Mouse (Mus musculus): ENCODE data around the gene Fam207a. TPM values are rescaled to one million over a fixed set of nuclear protein-coding genes. Genes with fewer than 3 reads are reported as not detected.

Gene Fam207a
- polyA plus RNA-seq, 1 experiment from 2014 or later: 41.6 TPM

DNA sequence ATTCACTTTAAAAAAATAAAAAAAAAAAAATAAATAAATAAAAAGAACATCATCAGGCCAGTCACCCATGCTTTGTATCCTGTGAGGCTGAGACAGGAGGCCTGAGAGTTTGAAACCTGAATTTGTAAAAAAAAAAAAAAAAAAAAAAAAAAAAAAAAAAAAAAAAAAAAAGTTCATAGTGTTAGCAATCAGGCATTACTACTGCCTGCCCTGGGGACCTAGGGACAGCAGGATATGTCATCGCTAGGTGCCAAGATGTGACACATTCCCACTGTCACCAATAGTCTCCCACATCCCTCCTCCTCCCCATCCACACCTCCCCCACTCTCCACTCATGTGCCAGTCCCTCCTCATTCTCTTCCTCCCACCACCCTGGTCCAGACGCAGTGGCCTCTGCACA, 10.9 kb upstream of the Fam207a start:
- H3K9ac ChIP-seq (replicated peaks): no peak overlapping the region
- peaks cover 5% of the 10 kb centered on the region; the same call in 1 of the 2 replicates for H3K27me3 ChIP-seq
- H3K27ac ChIP-seq: no peak overlapping the region
- no peak overlapping the region for H3K4me2 ChIP-seq (replicated peaks)
- peaks cover 8% of the 10 kb centered on the region for H3K4me1 ChIP-seq (replicated peaks)
- H3K9me3 ChIP-seq: no peaks in the 10 kb centered on the region
- no peak overlapping the region for H3K4me3 ChIP-seq (replicated peaks)
- no peak for ATAC-seq
- H3K36me3 ChIP-seq: no peaks in the 10 kb centered on the region
- WGBS: 87% methylated on average over 2 of the region's 2 CpGs

DNA sequence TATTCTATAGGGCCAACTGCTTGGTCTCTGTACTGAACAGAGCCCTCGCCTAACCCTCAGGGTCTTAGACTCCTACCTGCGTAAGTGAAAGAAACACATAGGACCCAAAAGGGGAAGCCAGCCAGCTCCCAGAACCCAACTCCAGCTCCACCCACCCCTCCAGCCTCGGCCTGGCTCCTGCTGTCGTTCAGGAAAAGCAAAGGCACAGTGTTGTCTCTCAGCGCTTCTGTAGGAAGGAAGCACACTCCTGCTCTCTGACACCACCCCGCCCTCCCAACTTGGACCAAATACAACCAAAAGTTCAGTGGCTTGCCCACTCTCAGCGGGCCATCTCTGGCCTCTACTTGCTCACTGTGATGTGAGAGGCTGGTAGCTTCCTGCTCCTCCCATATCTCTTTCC, 7.7 kb upstream of the Fam207a start:
- 76% methylated on average over 7 of the region's 7 CpGs for WGBS
- Histone ChIP-seq H3K9me3 (no peaks in the 10 kb centered on the region), H3K36me3 (no peaks in the 10 kb centered on the region), H3K4me2 (replicated peaks) (no peak overlapping the region), H3K27me3 (peaks cover 5% of the 10 kb centered on the region; the same call in 1 of the 2 replicates), H3K4me3 (replicated peaks) (no peak overlapping the region), H3K4me1 (replicated peaks) (peaks cover 8% of the 10 kb centered on the region), H3K9ac (replicated peaks) (no peak overlapping the region), H3K27ac (no peak overlapping the region)
- no peak for ATAC-seq

DNA sequence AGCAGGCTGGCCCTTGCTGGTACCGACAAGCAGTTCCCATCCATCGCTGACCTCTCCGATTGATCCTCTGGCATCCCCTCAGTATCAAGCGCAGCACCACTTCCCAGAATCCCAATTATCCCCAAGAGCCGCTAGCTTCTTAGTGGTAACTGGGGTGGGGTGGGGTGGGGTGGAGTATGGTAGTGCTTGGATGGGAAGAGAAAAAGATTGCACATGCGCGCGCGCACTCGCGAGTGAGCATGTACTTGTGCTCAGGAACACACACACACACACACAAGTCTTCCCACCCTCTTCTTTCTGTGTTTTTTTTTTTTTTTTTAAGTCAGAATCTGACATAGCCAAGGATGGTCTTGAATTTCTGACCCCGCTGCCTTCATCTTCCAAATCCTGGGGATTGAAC, 7.2 kb upstream of the Fam207a start:
- no peak for ATAC-seq
- peak overlapping the region; percentile 35 for H3K4me3 ChIP-seq (replicated peaks)
- H3K4me2 ChIP-seq (replicated peaks): peak overlapping the region; percentile 60
- peaks cover 8% of the 10 kb centered on the region for H3K4me1 ChIP-seq (replicated peaks)
- no peaks in the 10 kb centered on the region for H3K36me3 ChIP-seq
- H3K9me3 ChIP-seq: no peaks in the 10 kb centered on the region
- H3K27ac ChIP-seq: no peak overlapping the region
- H3K27me3 ChIP-seq: peaks cover 5% of the 10 kb centered on the region; the same call in 1 of the 2 replicates
- peak overlapping the region; percentile 59 for H3K9ac ChIP-seq (replicated peaks)
- WGBS: 55% methylated on average over 12 of the region's 12 CpGs

DNA sequence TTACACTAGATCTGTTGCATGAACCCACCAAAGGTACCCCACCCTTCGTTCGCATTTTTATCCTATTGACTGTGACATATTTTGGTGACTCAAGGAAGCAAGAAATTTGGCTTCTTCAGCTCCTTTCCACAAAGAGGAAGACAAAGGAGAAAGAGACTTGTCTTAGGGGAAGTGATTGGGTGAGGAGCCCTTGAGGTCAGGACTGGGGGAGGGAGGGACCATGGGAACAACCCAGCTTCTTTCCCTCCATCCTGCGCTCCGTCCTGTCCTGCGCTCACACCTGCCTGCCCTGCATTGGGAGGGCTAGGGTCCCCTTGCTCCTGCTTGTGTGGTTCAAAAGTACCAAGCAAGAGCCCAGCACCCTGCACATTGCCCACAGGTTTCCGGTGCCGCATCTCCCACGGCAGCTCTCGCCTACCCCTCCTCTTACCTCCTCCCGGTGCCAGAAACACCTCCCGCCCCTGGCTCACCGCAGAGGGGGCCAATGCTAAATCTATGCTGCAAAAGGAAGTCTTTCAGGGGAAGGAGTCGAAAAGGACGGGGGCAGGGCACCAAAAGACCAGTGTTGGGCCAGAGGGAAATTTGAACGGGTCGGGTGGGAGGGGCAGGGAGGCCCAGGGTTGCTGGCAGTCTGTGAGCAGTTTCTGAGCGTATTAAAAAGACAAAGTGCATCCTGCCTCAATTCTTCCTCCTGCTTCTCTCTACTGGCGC, 6.6 kb upstream of the Fam207a start:
- H3K27me3 ChIP-seq: peaks cover 5% of the 10 kb centered on the region; the same call in 1 of the 2 replicates
- peak overlapping the region; percentile 59 for H3K9ac ChIP-seq (replicated peaks)
- H3K4me3 ChIP-seq (replicated peaks): peak overlapping the region; percentile 35
- peaks cover 11% of the 10 kb centered on the region for H3K4me1 ChIP-seq (replicated peaks)
- H3K27ac ChIP-seq: no peak overlapping the region
- 14% methylated on average over 18 of the region's 18 CpGs for WGBS
- no peaks in the 10 kb centered on the region for H3K36me3 ChIP-seq
- no peaks in the 10 kb centered on the region for H3K9me3 ChIP-seq
- H3K4me2 ChIP-seq (replicated peaks): peak overlapping the region; percentile 60
- ATAC-seq: peak; percentile 47

DNA sequence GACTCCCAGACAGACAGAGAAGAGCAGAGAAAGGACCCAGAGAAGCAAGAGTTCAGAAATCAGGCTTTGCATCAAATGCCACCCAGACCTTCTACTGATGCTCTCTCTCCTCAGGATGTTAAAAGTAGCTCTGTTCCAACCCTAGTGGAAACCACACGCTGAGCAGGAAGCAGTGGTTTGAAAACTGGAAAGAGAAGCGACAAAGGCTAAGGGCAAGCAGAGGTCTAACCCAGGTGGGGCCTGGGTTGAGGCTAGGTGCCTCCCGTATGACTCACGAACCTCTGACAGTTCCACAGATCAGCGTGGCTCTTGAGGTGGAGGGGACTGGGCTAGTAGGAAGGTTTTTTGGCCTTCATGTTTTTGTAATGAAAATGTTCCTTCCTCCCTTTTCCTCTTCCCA, 4.9 kb upstream of the Fam207a start:
- Histone ChIP-seq H3K27me3 (peaks cover 5% of the 10 kb centered on the region; the same call in 1 of the 2 replicates), H3K4me1 (replicated peaks) (peaks cover 21% of the 10 kb centered on the region), H3K27ac (no peak overlapping the region), H3K4me3 (replicated peaks) (no peak overlapping the region), H3K4me2 (replicated peaks) (no peak overlapping the region), H3K9ac (replicated peaks) (no peak overlapping the region), H3K9me3 (no peaks in the 10 kb centered on the region), H3K36me3 (no peaks in the 10 kb centered on the region)
- no peak for ATAC-seq
- 87% methylated on average over 5 of the region's 5 CpGs for WGBS

DNA sequence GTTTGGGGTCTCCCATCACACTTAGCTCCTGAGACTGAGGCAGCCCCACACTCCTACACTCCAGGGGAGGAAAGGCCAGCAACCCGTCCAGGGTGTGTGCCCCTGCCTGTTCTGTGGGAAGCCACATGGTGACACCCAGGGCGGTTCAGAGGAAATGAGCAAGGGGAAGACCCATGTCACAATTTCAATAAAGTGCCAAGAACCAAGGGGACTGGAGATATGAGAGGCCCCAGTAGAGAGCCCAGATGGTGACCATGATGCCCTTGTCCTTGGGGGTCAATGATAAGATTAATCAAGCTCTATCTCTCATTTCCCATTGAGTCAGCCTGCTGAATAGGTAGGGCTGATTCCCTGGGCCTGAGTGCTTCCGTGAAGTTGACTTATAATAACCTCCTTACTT, 3.6 kb upstream of the Fam207a start:
- no peaks in the 10 kb centered on the region for H3K9me3 ChIP-seq

DNA sequence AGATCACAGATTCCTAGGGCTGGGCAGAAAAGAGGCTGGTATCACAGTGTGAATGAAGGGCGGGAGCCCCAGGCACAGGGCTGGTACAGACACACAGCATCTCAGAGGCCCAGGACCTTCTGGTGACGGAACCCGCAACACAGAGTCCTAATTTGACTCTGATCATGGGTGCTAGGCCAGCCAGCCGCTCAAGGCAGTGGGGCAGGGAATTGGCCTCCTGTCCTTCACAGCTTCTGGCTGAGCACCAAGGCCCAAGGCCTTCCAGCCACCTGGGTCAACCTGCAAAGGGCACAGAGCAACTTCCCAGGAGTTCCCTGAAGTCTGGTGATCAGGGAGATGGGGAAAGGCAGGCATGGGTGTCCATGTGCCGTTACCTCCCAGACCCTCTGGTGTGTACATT, 2.2 kb upstream of the Fam207a start:
- Histone ChIP-seq H3K9ac (replicated peaks) (no peak overlapping the region), H3K27ac (no peak overlapping the region), H3K27me3 (no peaks in the 10 kb centered on the region), H3K4me2 (replicated peaks) (no peak overlapping the region), H3K36me3 (peaks cover 13% of the 10 kb centered on the region), H3K4me3 (replicated peaks) (no peak overlapping the region), H3K4me1 (replicated peaks) (peaks cover 34% of the 10 kb centered on the region), H3K9me3 (no peaks in the 10 kb centered on the region)
- ATAC-seq: no peak
- WGBS: 94% methylated on average over 5 of the region's 5 CpGs

More for the DNA sequence above, 3.6 kb upstream of the Fam207a start:
- ATAC-seq: no peak
- peaks cover 31% of the 10 kb centered on the region for H3K4me1 ChIP-seq (replicated peaks)
- H3K27me3 ChIP-seq: peaks cover 5% of the 10 kb centered on the region; the same call in 1 of the 2 replicates
- H3K27ac ChIP-seq: no peak overlapping the region
- no peaks in the 10 kb centered on the region for H3K36me3 ChIP-seq
- H3K4me3 ChIP-seq (replicated peaks): no peak overlapping the region
- WGBS: 82% methylated on average over 3 of the region's 3 CpGs
- H3K9ac ChIP-seq (replicated peaks): no peak overlapping the region
- H3K4me2 ChIP-seq (replicated peaks): no peak overlapping the region

DNA sequence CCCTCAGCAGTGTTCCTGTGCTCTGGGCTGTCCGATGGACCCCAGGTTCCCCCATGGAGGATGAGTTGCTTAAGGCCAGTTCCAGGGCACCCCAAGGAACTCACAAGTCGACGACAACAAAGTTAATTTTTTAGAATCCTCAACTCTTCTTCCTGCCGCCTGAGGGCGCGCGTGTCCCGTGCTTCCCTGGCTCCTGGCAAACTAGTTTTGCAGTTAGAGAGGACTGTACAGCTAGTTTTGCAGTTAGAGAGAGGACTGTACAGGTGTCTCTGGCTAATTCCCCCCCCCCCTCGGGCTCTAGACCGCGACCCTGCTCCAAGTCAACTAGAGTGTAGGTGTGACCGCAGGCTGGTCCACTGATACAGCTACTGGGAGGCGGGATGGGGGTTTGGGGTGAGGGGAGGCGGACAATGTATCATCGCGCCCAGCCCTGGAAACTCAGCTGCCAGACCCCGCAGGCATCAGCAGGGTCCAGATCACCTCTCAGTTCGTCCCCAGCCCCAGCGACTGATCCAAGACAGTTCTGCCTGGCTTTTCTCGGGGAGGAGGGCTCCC, 1.6 kb upstream of the Fam207a start:
- H3K4me1 ChIP-seq (replicated peaks): peaks cover 29% of the 10 kb centered on the region
- H3K27ac ChIP-seq: no peak overlapping the region
- no peaks in the 10 kb centered on the region for H3K9me3 ChIP-seq
- no peak overlapping the region for H3K4me3 ChIP-seq (replicated peaks)
- H3K36me3 ChIP-seq: peaks cover 20% of the 10 kb centered on the region
- no peak overlapping the region for H3K4me2 ChIP-seq (replicated peaks)
- no peak overlapping the region for H3K9ac ChIP-seq (replicated peaks)
- ATAC-seq: no peak
- WGBS: 22% methylated on average over 20 of the region's 20 CpGs
- no peaks in the 10 kb centered on the region for H3K27me3 ChIP-seq

DNA sequence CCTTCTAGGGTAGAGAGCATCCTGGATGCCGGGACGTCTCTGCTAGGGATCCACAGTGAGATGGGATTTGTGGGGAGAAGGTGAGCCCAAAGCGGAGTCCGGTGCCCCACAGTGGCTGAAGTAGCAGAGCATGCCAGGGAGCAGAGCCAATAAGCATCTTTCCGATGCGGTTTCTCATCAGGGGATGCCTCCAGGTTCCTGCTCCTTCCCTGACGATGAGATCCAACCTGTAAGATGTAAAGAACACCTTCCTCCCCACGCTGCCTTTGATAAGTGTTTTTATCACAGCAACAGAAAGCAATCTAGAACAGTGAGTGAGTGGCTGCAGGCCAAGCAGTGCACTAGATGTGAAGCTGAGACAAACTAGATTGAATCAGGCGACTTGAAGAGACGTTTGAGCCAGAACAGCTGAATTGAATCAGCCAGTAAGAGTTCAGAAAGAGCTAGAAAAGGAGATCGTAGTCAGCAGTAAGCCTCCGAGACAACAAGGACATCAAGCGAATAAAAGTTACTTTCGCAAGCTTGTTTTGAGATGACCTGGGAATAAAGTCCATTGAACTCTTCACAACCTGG, 880 bp upstream of the Fam207a start:
- Histone ChIP-seq H3K27ac (peak overlapping the region; percentile 84), H3K9me3 (no peaks in the 10 kb centered on the region), H3K4me1 (replicated peaks) (peaks cover 26% of the 10 kb centered on the region), H3K36me3 (peaks cover 26% of the 10 kb centered on the region), H3K27me3 (no peaks in the 10 kb centered on the region), H3K4me3 (replicated peaks) (peak overlapping the region; percentile 98), H3K4me2 (replicated peaks) (peak overlapping the region; percentile 97), H3K9ac (replicated peaks) (peak overlapping the region; percentile 96)
- no peak for ATAC-seq
- 44% methylated on average over 14 of the region's 14 CpGs for WGBS

DNA sequence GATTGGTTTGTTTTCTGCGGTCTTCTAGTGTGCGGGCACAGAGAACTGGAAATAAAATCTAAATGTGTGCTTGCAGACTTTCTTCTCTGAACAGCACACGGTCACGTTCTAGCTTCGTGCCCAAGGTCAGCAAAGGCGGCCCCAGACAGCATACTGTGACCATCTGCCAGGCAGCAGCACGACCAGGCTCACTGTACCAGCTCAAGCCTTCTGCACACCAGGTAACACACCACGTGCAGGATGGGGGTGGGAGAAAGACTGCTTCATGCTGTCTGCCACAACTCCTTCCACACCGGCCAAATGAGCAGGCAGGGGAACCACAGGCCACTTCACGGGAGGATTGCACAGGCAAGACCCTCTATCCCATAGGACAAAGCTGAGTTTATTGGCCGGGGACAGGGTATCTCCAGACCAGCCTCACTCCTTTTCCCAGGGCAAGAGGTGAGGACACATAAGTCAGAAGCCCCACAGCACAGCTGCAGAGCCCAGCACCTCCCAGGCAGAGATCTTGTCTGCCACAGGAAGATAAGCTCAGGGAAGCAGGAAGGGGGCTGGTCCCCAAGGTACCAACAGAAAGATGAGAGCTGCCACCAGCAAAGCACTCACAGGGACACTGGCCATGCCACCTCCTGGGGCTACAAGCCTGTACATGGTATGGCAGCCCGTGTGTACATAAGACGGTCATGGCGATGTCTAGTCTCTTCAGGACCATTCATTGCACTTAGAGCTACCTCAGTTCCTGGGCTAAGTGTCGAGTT, 5.2 kb downstream of the Fam207a start:
- Histone ChIP-seq H3K36me3 (peaks cover 75% of the 10 kb centered on the region), H3K9ac (replicated peaks) (no peak overlapping the region), H3K27me3 (no peaks in the 10 kb centered on the region), H3K4me2 (replicated peaks) (no peak overlapping the region), H3K9me3 (no peaks in the 10 kb centered on the region), H3K4me3 (replicated peaks) (no peak overlapping the region), H3K4me1 (replicated peaks) (peaks cover 20% of the 10 kb centered on the region), H3K27ac (no peak overlapping the region)
- WGBS: 86% methylated on average over 15 of the region's 15 CpGs
- ATAC-seq: no peak

DNA sequence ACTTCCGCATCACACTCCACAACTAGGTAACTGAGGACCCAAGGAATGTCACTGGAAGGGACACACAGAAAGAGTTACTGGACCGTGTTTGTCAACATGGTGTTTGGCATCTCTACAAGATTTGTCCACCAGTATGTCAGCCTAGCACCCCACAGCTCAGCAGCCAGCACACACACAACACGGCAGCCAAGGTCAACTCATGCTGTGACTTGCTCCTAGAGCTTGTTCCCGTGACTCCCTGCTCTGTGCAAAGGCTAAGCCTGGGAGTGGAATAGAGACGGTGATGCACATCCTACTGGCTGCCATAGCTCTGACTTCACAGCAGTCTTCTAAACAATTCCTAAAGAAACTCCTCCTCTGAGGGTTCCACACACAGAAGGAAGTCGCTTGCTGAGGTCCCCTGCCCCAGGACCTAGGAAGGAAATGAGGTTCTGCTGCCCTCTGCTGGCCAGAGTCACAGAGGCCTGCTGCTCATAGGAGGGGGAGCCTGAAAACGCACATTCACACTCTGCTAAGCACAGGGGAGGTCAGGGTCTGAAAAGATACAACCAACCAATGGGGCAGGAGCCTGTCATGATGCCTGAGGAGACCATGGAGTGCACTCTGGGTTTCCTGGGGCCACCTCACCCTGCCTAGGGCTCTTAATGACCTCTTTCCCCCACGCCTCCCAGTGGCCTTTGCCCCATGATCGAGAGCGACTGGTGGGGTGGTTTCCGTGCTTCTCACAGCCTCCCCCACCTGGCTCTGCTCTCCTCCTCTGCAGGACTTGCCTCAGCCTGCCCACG, 6.0 kb downstream of the Fam207a start:
- Histone ChIP-seq H3K9ac (replicated peaks) (no peak overlapping the region), H3K4me3 (replicated peaks) (no peak overlapping the region), H3K9me3 (no peaks in the 10 kb centered on the region), H3K36me3 (peaks cover 82% of the 10 kb centered on the region), H3K27me3 (no peaks in the 10 kb centered on the region), H3K4me1 (replicated peaks) (peaks cover 14% of the 10 kb centered on the region), H3K4me2 (replicated peaks) (no peak overlapping the region), H3K27ac (no peak overlapping the region)
- WGBS: 39% methylated on average over 12 of the region's 12 CpGs
- ATAC-seq: peak; percentile 86

All from midbrain, embryonic 13.5 days (tissue).